Mouse (Mus musculus) common myeloid progenitor, adult 5-6 weeks (primary cell): ENCODE data around the gene Urb1. TPM values are rescaled to one million over a fixed set of nuclear protein-coding genes. Genes with fewer than 3 reads are reported as not detected.

Experiments used
- ATAC-seq: replicated peaks from 2 replicates; pipeline ENCODE4 v1.8.0; 2016; ENCODE audit warnings: low read depth, mild to moderate bottlenecking, moderate TSS enrichment, inconsistent platforms; ENCODE audit not compliant: poor library complexity, severe bottlenecking
- total RNA-seq: library from RNA; stranded (forward); fragments of 200-1000, 187-1606 nt; gene quantifications from 2 replicates; pipeline ENCODE4 v1.2.3, GENCODE M21; 2017

Gene Urb1
- total RNA-seq, 1 experiment from 2014 or later, result 13.8 TPM

DNA sequence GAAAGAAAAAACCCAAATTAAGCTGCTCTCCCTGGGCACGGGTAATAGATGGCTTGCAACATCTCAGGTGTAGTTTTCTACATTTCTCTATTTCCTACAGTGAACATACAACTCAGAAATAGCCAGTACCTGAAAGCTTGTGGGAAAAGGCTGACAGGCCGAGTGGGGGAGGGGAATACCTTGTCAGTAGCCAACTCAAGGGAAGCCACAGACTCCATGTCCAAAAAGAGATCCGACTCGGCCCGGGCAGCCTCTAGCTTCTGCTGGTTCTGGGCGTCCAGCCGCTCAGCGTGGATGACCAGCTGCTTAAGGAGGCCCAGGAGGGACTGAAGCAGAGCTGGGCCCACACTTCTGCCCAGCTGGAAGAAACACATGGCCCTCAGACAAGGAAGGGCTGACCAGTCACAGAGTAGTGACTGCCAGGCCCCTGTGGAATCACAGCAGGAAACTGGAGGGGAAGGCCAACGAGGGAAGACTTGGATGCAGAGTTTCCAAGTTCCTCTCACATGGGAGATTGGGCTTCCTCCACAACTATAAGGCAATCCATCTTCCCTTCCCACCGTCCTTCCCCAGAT, 34.2 kb downstream of the Urb1 start:
- ATAC-seq, result no peak

DNA sequence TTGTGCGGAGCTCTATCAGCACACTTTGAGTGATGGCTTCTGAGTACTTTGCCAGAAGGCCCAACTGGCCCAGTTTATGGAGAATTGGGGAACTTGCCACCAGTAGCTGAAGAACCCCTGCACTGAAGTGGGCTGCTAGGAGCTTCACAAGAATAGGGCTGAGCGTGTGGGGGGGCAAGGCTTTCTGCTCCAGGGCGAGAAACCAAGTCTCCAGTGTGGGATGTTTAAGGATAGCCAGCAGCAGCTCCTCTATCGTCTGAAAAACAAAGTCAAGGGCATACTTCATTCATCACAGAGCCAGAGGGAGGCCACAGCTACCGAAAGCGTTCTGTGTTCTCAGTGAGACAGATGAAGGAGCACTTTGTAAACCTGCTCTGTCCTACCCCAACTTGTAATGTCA, 35.6 kb downstream of the Urb1 start:
- no peak for ATAC-seq

DNA sequence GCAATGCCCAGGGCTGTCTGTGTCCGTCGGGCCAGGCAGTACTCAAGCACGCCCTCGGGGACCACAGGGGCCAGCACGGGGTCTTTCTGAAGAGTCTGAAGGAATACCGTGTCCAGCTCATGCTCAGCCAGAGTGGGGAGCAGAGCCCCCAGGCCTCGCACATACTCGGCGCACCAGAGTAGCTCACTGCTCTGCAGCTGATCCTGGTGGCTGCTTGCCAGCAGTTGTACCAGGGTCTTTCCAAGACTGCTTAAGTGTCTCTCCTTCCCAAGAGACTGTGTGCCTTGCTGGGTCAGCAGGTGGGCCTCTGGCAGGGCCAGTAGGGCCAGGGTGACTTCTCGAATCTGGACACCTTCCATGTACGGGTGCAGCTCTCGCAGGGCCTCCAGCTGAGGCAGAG, 36.0 kb downstream of the Urb1 start:
- ATAC-seq, result no peak

DNA sequence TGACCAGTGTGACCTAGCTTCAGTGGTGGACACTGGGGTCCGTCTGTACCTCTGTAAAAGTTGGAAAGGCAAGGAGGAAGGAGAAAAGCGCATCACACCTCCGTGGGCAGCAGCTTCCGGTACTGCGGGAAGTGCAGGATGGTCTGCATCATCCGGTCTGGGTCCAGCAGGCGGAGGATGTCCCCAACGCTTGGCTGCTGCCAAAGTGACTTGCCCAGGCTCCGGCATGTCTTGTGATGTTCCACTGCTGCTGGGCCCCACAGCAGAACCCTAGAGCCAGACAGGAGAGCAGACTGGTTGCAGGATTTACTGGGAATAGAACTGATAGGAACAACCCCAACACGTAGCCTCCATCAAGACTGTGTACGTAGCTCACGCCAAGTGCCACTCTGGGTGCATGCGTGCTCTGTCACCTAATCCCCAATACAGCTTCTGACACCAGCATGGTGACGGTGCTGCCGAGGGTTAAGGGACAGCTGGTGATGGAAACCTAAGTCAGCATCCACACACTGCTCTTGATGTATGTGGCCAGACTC, 43.2 kb downstream of the Urb1 start:
- ATAC-seq, result no peak

DNA sequence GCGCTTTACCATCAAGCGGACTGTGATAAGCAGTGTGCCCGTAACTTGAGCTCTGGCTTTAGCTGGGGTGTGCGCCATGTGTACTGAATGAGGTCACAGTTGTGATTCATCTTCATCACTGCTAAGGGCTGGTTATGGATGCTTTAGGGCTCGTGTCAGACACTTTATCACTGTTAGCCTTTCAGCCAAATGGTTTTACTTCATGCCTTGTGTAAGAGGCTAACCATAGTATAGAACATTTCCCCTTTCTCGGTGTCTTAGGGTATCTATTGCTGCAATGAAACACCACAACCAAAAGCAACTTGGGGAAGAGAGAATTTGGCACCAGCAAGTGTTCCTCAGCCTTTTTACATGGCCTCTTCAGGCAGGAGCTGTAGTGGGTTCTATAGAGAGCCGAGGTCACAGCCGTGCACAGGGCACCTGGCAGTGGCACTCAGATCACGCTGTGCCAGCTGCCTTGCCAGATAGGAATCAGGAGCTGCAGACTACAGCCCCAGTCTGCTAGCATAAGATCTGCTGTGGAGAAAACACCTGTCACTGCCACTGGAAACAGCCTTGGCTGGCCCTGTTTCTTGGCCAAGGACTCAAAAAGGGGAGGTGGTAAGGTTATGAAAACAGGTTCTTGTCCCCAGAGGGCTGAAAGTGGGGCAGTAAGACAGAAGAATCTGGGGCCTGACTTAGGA, 44.9 kb downstream of the Urb1 start:
- peak; percentile 35; the same call in 1 of the 2 replicates for ATAC-seq

DNA sequence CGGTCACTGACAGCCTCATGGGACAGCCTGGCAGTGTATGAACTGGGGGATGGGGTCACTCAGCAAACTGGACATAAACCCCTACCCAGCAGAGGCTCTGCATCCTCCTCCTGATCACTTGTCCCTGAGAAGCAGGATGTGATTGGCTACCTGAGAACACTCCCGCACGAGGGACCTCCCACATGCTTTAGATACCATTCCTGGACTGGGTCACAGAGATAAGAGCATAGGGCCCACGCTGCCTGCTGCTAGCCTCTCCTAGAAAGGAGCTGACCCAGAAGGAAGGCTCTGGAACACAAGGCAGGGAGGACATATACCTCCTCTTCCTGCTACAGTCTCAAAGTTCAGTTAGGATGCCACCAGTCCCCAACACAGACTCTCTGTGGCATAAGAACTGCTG, 49.7 kb downstream of the Urb1 start:
- ATAC-seq, result no peak

DNA sequence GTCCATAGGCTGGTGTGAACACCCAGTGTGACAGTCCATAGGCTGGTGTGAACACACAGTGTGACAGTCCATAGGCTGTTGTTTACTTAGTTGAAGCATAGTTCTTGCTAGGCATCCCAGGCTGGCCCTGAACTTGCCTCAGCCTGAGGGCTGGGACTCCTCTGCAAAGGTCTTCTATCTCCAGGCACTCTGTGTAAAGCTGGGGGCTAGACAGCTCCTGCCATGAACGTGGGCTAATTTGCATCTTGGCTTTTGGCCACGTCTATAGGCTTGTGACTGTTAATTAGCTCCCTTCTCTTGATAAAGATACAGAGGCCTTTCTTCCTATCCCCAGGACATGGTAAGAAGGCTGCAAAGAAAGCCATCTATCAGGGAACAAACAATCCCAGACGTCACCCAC, 50.9 kb downstream of the Urb1 start:
- no peak for ATAC-seq

DNA sequence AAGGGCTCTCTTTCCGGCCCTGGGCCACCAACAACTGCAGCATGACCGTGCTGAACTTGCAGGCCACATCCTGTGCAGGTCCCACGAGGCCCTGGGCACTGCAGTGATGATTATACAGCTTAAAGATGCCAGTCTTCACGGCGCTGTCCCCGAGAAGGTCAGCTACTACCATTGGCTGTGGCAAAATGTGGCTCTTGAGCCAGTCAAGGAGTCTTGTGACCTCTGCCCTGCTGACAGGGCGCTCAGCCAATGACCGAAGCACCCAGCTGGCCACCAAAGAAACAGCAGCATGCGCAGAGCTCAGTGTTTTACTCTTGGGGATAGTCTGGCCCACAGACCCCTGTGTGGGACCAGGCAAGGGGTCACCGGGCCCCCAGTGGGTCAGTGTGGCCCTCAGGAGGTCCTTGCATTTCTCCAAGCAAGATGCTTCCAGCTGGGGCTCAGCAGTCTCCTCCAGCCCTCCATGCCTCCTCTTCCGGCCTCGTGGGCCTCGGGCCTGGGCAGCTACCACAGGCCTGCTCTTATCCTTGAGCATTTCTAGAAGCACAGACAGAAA, 56.7 kb downstream of the Urb1 start:
- ATAC-seq, result no peak

DNA sequence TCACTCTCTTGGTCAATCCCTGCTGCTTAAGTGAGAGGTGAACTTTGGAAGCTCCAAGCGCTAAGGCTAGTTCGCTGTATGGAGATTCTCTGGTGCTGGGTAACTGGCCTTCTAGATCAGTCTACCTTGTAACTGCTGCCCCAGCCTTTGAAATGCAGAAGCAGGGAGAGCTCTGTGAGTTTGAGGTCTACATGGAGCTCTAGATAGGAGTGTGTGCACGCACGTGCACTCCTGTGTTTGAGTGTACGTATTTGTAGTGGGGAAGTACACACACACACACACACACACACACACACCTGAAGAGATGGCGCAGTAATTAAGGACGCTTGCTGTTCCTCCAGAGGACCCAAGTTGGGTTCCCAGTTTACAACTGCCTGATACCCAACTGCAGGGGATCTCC, 62.0 kb downstream of the Urb1 start:
- no peak for ATAC-seq

DNA sequence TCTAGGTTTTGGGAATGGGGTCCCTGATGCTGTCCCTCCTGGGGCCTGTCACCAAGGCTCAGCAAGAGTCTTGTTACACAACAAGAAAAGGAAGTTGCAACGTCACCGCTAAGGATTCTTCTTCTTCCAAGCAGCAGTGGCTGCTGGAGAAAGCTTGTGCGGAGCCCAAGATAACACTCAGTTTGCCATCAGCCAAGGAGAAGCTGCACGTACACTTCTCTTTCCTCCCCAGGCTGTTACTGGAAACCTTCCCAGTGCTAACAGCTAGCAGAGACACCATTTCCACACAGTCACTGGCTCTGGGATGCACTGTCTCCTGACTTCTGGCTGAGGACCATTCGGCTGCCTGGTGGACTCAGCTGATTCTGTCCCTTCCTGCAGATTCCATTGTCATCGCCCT, 63.1 kb downstream of the Urb1 start:
- ATAC-seq, result no peak

DNA sequence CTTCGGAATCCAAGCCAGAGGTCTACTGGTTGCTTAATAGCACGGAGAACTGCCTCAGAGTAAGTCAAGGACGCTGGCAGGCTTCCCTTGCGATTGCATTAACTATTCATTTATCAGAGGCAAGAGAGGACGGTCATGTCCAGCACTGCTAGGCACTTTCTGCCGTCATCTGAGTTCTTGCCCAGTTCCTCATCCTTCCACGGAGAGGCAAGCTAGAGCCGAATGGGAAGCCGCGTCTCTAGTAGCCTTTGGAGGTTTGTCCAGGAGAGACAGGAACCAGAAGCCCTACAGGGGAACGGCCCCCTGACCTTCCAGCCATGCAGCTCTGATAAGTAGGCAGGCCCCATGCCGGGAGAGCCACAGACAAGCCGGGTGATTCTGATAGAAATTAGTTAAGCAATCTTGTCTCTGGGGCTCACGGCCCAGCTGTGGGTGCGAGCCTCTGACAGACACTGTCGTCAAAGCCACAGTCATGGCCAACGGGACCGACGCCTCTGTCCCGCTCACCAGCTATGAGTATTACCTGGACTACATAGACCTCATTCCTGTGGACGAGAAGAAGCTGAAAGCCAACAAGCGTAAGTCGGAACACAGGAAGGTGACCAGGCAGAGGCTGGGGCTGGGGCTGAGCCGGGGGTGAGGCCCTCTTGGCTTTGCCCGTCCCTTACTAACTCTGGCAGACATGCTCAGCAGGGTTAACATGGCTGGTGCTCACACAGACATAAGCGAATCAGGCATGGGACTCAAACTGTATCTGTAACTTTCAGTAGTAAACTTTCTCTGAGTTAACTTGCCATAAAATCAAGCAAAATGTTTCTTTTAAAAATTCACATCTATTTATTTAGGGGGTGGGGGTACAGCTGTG, 71.9 kb downstream of the Urb1 start, which contains the start of gene Mrap:
Gene Mrap (plus strand): TSS at position 116 of the 865 bp plus-strand sequence.
- no peak for ATAC-seq

DNA sequence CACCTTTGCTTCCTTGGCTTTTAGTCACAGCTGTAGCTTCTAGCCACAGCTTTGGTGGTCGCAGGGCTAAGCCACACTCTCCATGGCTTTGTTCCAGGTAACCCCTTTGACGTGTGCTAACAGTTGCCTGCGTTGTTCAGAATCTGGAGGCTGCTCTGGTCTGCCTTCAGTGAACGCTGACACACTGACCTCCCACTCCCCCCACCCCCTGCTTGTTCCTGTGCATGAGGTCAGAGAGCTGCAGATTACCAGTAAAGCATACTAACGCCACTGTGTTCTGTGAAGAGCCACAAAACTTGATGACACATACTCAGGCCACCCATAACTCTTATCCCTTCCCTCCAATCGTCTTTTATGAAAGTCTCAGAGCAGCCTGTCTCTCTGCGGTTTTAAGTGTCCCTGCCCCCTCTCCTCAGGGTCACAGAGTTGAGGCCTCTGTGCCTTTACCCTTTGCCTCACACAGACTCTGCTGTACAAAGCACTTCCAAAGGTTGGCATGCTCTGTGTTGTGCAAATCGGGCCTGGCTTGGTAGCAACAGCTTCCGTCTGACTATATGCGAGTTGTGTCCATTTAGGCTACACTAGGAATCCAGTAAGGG, 73.4 kb downstream of the Urb1 start:
- ATAC-seq, result 0 out of 2 replicates have a peak, but pooled peaks have one; percentile 22

DNA sequence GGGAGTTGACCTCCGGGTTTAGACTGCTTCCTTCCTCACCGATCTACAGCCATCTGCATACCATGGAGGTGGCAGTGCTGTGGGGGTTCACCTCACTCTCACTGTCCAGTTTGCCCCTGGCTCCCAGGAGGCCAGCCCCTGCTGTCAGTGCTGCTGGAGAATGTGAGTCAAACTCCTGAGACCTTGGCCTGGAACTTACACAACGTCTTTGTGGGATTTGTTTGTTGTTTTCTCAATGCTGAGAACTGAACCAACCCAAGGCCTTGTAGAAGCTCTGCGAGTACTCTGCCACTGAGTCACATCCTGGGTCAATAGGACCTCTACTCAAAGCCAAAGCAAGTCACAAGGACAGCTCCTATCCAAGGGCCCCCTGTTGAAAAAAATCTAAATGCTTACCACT, 74.6 kb downstream of the Urb1 start:
- ATAC-seq, result 0 out of 2 replicates have a peak, but pooled peaks have one; percentile 8

DNA sequence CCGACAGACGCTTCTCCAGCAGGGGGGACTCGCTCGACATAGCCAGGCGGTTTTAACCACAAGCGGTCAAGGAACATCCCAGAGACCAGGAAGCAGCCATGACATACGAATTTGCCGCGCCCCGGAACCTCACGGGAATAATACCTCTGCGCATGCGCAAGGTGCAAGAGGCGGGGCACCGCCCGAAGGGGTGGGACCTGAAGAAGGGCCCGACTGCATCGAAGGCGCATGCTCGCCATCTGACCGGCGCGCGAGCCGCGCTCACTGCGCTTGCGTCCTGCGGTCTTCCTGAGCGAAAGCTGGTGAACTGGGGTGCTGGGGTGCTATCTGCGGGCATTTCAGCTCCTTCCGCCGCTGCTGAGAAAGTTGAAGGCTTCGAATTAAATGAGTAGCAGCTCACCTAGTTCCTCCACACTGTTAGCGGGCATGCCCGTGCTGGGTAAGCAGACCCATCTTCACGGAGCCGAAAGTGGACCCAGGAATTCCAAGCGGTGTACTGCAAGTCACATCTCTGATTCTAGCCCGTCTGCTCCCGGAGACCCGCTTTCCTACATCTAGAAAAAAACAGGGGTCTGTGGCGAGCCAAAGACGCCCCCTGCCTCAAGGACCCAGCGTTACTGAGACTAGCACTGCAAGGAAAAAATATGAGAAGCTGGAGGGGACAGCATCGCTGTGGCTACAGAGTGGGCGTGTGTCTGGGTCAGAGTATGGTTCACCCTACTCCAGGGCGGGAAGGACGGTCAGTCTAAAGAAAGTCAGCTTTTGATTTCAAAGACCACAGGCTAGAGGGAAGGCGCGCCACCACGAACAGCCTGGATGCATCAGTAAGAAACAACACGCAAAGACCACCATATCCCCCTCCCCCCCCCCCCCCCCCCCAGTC, 82.7 kb downstream of the Urb1 start, which contains the start of gene Mis18a:
Gene Mis18a (minus strand): TSS at position 172 of the 883 bp plus-strand sequence.
- ATAC-seq, result peak; percentile 94

DNA sequence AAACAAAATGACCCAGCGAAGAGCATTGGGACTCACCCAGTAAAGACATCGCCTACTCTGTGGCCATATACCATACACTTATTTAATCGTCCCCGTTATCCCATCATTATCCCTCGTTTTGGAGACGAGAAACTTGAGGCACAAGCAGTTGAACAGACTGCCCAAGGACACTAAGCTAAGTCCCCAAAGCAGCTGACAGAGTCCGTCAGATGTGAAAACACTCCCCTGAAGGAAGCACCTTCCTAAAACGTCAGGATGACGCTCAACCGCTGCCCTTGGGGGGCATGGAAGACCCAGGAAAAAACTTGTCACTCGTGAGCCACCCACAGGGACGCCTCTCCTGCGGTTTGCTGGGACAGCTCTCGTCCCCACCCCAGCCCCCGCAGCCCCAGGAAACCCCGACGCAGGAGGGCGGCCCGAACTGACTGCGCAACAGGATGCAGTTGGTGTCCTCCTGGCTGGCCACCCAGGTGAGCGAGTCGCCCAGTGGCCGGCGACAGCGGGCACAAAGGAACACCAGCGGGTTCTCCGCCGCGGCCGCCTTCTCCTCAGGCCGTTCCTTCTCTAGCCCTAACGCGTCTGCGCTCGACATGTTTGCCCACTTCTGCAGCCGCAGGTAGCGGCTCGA, 83.5 kb downstream of the Urb1 start:
- peak; percentile 52 for ATAC-seq

DNA sequence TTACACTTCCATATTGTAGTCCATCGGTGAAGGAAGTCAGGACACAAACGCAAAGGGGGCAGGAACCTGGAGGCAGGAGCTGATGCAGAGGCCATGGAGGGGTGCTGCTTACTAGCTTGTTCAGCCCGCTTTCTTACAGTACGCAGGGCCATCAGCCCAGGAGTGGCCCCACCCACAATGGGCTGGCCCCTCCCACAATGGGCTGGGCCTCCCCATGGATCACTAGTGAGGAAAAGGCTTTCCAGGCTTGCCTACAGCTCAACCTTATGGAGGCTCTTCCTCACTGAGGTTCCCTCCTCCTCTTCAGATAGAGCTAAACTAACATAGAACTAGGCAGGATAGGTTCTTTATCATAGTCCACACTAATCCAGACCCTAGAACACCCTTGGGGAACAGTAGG, 86.2 kb downstream of the Urb1 start:
- no peak for ATAC-seq

DNA sequence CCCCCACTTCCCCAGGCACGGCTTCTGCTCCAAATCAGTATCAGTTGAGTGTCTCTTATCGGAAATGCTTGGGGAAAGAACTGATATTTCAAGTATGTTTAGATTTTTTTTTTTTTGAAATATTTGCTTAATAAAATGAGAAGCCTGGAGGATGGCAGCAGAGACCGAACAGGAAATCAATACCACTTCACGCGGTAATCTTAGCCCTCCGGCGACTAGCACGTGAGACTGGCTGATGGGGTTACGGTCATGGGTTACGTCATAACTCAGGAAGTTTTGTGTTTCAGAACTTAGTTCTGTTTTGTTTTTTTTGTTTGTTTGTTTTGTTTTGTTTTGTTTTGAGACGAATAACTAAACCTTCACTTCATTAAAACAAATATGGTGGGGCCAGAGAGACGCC, 99.9 kb downstream of the Urb1 start:
- no peak for ATAC-seq

DNA sequence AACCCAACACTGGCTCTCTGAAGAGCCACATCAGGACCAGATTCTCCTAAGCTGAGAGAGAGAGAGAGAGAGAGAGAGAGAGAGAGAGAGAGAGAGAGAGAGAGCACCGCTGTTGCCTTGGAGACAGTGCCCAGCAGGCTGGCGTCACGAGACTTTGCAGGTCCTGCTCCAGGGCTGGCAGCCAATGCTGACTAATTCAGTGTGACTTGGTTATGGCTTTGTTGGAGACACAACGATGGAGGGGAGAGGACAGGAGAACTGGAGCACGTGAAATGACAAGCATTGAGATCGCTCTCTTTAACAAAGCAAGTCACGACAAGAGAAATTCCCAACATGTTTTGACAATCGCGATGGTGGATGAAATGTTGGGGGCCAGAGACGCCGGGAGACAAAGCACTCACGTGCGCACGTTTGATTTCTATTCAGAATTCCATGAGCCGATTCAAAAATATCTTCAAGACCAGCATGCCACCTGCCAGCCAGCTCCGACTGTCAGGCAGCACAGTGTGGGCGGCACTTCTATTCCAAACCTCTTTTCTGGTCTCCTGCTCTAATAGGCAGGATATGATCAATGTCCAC, 100.4 kb downstream of the Urb1 start:
- no peak for ATAC-seq
